Mouse (Mus musculus): ENCODE measurements around the gene Dhdh.
"Not testable (repeated sequence)": the region's sequence is repeated elsewhere in the genome, so short reads cannot be mapped to it uniquely, and the experiment has no call there.

The Dhdh gene

DNA sequence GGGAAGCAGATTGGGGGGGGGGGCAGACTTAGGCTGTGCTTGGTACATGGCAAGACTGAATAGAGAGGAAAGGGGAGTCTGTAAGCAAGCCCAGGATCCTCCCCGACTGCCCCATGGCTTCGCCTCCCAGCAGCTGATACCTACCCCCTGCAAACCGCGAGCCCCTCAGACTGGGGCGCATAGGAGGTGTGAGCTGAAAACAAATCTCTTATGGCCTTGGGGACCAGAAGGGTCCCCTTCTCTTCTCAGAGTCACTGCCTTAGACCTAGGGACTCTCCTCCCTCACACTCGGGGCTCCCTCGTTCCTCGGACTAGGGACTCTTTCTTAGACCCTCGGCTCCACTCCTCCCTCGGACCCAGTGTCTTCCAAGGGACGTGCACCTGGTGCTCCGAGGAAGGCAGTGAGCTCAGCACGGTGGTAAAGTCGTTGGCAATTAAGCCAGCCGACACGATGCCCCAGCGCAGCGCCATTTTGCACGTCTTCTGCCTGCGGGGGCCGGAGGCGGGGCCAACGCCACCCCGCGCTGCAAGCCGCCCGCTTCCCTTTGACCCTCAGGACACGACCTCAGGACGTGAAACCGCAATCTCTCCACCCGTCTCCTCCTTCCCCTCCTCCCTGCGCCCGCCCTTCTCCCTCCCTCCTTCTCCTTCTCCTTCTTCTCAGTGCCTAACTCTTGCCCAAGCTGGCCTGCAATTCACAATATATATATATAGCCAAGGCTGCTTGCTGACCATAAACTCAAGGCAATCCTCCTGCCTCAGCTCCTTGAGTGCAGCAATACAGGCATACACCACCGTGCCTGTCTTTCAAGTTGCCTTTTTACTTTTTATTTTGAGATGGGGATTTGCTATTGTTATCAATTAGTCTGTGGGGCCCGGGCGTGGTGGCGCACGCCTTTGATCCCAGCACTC, at the start of gene Dhdh:
Gene Dhdh, minus strand, starts transcription at position 513 of the 912 bp plus-strand sequence.
- peak; percentile 64 for DNase-seq (ENCODE audit: low read depth, low spot score)

DNA sequence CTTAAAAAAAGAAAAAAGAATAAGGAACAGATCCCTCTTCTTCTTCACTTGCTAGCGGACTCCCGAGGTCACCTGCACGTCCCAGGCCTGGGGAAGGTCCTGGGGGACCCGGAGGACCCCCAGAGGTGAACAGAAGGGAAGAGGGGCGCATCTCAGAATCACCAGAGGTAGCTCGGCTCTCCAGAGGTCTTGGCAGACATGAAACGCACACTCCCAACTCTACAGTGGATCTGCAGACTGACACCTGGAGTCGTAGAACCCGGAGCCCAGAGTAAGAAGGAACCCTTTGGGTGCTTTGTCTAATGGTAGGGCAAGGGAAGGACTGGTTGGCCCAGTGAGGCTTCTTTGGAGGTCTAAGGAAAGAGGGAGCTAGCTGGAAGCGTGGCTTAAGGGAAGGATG, 49.0 kb upstream of the Dhdh start:
- no peak for DNase-seq (ENCODE audit: low read depth, low spot score)

DNA sequence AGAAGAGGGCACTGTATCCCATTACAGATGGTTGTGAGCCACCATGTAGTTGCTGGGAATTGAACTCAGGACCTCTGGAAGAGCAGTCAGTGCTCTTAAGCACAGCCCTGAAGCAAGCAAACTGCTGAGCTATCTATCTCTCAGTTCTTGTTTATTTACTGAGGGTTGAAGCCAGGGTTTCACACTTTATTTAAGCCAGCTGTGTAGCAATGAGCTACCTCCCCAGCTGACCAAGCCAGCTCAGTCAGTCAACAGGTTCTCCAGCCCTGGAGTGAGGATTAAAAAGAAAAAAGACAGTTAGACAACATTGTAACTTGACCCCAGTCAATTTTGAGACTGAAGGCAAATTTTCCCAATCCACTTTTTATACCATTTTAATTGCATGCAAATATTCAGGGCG, 47.1 kb upstream of the Dhdh start:
- no peak for DNase-seq (ENCODE audit: low read depth, low spot score)

DNA sequence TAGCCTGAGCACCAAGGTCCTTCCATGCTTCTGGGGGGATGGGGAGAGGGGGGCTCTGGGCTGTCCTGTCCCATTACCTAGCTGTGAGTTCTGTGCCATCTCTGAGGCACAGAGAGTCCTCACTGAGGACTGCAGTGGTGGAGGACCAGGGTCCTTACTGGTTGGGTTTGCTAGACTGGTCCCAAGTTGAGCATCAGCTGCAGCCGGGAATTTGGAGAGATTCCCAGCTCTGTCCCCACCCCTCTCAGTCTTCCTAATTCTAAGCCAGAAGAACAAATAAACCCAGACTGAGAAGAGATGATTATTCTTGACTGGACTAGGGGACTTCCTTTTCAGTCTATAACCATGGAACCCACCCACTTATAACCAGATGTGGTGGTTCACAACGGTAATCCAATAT, 42.0 kb upstream of the Dhdh start:
- DNase-seq (ENCODE audit: low read depth, low spot score): no peak

DNA sequence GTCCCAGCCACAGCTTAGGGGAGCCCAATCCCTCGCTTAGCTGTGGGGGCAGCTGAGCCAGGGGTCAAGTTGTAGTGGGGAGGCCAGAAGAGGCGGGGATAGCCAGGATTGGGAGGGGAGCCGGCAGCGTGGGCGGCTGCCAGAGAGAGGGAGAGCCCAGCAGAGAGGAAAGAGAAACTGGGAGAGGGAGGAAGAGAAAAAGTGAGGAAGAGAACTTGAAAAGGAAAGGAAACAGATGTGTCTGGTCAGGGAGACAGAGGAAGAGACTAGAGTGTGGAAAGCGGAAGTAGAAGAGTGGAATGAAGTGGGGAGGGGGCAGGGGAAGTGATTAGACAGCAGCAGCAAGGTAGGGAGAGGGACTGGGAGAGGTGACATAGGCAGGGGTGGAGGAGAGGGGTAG, 40.9 kb upstream of the Dhdh start:
- no peak for DNase-seq (ENCODE audit: low read depth, low spot score)

DNA sequence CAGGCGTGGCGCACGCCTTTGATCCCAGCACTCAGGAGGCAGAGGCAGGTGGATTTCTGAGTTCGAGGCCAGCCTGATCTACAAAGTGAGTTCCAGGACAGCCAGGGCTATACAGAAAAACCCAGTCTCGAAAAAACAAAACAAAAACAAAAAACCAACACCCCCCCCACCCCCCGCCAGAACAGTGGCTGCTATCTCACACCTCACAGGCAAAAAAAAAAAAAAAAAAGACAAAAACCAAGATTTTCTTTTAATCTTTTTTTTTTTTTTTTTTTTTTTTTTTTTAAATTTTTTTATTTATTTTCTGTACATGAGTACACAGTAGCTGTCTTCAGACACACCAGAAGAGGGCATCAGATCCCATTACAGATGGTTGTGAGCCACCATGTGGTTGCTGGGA, 38.6 kb upstream of the Dhdh start:
- not testable (repeated sequence) for DNase-seq (ENCODE audit: low read depth, low spot score)

DNA sequence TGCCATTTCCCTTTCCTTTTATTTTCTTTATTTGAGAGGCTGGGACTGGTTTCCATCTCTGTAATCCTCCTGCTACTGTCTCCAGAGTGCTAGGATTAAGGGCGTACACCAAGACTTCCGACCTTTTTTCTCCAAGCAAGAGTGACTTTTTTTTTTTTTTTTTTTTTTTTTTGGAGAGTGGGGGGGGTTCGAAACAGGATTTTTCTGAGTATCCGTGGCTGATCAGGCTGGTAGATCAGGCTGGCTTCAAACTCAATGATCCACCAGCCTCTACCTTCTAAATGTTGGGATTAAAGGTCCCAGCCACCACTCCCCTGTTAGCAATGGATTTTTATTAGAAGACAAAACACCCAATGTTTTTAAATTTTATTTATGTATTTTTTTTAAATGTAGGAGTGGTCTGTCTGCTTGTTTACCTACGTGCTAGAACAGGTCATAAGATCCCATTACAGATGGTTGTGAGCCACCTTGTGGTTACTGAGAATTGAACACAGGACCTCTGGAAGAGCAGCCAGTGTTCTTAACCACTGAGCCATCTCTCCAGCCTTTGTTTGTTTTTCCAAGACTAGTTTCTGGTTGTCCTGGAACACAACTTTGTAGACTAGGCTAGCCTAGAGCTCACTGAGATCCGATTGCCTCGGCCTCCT, 38.0 kb upstream of the Dhdh start:
- DNase-seq (ENCODE audit: low read depth, low spot score): peak; percentile 80

DNA sequence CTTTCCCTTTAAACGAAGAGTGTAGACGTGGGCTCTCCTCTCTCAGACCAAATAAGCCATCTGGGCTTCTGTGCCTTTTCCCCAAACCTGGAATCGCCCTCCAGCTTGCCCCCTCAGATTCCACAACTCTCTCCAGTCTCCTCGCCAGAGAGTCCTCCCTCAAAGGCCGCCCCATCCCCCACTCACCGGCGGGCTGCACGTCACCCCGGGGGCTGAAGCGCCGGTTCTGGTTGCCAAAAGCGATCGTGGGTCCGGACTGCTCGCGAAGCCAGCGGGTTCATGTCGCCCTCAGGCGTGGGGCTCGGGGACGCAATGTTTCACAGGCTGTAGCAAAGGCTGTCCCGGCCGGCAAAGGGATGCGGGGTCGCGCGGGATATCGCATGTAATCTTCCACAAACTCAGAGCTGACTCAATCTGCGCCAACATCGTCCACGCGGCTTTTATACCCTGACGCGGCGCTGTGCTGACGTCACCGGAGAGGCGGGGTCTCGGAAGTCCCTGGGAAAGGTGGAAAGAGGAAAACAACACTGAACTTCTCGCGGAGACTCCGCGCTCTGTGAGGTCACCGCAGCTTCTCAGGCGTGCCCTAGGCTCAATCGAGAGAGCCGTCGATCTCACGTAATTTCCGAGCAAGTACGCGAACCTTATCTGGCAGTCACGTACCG, 37.3 kb upstream of the Dhdh start, which contains the start of the genes Ppp1r15a and Plekha4:
Gene Ppp1r15a, minus strand, starts transcription at position 460 of the 665 bp plus-strand sequence.
Gene Plekha4, plus strand, starts transcription at position 522 of the 665 bp plus-strand sequence.
- DNase-seq (ENCODE audit: low read depth, low spot score): peak; percentile 99

DNA sequence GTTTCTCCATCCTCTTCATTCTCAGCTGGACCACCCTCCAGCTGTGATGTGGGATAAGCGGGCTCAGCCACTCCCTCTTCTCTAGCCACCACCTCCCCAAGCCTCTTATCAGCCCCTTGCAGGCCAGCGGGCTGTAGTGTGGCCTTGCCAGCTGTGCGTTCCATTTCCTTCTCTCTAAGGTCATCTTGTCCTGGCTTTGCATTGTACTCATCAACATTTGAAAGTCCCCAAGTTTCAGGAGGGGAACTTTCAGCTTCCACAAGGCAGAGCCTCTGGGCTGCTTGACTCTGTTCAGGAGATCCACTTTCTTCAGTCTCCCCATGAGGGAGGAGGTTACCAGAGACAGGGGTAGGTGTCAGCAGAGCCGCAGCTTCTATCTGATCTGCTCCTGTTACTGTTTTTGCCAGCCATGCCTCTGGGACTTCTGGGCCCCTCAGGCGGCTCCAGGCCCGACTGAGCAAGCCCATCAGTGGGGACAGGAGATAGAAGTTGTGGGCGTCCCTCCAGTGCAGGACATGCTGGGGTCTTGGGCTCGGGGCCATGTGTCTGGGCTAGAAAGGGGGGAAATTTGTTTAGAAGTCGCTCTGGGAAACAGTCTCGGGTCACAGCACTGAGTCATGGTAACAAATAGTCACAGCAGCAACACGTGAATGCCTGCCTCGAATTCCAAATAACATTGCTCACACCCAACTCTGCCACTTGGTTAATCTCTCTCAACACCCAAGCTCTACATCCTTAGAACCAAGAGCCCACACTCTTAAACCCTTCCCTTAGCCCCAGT, 36.4 kb upstream of the Dhdh start:
- DNase-seq (ENCODE audit: low read depth, low spot score): no peak

DNA sequence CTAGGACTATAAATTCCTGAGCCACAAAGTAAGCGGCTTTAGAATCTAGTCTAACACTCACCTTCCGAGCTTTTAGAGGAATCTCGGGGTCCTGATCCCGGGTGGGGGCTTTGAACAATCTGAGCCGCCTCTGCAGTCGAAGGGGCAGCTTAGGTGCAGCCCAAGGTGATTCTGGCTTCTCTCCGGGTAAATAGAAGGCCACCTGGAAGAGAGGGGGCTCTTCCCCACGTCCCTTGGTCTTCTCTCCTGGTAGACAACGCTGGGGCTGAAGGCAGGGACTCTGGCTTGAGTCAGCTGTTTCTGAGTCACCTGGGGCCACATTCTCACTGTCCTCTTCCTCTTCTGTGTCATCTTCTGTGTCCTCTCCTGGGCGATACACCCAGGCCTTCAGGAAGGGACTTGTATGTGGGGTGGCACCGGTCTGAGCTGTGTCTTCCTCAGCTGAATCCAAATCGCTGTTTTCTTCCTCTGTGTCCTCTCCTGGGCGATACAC, 35.1 kb upstream of the Dhdh start:
- DNase-seq (ENCODE audit: low read depth, low spot score): no peak

DNA sequence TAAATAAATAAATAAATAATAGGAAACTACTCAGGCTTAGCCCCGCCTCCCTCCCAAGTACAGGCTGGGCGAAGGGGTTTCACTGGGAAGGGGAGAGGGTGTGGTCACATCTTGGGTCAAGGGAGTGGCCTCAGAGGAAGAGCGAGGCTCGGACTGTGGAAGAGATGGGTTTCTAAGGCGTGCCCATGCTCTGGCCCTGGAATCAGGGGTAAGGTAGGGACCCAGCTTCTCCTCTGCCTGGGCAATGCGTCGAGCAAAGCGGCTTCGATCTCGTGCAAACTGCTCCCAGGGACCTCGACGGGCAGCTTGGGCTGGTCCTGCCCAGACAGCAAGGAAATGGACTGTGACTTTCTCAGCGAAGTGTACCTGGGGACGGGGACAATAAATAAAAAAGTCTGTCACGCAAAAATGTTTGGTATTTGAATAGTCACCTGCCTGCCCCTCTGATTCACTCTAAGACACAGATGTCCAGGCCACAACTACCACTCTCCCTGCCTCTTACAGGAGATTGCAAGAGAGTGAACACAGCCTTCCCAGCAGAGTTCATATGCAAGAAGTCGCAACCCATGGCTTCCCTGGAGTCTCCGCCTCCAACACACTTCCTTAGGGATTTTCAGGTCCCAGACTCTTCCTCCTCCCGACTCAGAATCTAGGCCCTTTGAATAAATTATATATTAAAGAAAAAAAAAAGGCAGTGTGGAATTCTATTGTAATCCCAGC, 34.5 kb upstream of the Dhdh start:
- peak; percentile 82 for DNase-seq (ENCODE audit: low read depth, low spot score)

DNA sequence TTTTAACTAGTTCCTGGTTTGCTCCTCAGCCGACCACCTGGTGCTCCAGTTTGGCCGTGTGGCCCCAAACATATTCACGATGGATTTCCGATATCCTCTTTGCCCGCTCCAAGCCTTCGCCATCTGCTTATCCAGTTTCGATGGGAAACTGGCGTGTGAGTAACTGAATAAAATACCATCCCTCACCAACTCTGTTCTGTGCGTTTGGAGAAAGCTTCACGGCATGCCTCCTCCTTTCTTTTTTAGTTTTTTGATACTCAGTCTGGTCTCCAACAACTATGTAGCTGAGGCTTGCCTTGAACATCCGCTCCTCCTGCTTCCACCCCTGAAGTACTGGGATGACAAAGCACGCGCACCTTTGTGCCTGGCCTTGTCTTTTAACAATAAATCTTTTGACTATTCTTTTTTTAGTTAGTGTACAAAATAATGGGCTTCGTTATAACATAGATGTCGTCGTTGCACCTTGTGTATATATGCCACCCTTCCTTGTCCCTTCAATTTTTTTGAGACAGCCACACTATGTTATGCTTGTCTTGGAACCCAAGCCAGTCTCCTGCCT, 33.7 kb upstream of the Dhdh start:
- no peak for DNase-seq (ENCODE audit: low read depth, low spot score)

DNA sequence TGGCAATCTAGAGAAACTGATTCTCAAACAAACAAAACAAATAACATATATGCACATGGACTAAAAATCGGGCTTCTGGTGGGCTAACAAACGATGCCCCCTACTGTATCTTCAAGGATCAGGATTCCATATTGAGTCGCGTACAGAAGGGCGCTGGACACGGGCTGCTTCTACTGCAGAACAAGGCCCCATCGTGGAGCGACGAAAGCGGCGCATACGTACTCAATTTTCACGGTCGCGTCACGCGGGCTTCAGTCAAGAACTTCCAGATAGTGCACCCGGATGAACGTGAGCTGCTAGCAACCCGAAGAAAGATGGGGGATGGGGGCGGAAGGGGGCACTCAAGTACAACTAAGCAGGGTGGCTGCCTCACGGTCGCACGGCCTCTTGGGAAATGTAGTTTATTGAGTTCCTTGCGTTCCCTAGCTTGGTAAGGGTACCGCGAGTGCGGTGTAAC, 33.2 kb upstream of the Dhdh start:
- DNase-seq (ENCODE audit: low read depth, low spot score): peak; percentile 94

DNA sequence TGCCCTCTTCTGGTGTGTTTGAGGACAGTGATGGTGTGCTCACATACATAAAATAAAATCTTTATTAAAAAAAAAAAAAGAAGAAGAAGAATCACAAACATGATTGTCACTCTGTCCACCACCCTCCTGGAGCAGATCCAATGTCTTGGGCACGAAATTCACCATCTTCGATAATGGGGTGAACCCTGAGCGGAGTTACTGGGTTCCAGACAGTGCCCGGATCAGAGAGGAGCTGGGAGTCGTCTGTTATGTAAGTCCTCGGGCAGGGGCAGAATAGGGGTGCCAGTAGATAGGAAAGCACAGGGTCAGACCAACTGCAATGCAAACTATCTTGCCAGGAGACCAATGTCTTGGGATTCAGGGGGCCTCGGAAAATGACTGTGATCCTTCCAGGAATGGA, 32.0 kb upstream of the Dhdh start:
- DNase-seq (ENCODE audit: low read depth, low spot score): no peak

DNA sequence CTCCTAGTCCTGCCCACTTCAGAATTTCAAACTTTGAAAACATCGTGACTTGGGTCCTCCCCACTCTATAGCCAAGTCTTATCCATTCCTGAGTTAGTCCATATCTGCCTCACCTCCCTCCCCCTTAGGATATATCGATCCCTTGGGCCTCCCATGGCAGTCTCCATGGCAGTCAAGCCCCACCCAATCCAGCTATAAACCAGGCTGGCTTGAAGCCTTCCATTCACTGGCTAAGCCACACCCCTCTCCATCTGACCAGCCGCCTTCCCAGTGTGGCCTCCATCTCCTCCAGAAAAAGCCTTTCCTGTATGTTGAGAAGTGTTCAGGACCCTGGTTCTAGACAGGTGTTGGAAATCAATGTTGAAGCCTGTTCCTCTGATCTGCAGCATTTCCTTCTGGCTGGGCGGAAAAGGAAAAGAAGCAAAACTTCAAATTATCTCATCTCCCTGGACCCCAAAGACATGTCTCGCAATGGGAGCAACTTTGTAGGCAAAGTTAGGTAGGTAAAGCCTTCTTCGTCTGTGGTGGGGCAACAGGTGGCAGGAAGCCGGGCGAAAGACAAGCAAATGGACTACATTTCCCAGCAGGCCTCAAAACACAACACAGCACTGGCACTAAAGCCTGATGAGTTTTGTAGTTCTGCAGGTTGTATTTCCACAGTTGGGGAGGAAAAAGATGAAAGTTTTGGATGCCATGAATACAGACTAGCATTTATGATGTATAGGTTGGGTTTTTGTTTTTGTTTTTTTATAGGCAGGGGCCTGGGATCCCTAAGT, 30.9 kb upstream of the Dhdh start:
- peak; percentile 58 for DNase-seq (ENCODE audit: low read depth, low spot score)

DNA sequence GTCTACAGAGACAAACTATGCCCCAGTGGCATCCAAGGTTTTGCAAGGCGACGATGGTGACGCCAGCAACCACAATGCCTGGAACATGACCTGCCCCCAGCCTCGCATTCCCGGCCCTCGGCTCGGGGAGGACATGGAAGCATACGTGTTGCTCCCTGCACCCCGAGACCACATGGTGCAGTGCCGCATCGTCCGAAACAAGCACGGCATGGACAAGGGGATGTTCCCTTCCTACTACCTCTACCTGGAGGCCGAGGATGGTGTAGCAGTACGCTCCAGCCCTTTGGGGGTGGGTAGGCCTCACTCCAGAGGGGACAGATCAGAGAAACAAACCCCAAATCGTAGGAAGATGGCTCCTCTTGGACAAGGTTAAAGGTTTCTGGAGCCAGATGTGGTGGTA, 30.0 kb upstream of the Dhdh start:
- no peak for DNase-seq (ENCODE audit: low read depth, low spot score)

DNA sequence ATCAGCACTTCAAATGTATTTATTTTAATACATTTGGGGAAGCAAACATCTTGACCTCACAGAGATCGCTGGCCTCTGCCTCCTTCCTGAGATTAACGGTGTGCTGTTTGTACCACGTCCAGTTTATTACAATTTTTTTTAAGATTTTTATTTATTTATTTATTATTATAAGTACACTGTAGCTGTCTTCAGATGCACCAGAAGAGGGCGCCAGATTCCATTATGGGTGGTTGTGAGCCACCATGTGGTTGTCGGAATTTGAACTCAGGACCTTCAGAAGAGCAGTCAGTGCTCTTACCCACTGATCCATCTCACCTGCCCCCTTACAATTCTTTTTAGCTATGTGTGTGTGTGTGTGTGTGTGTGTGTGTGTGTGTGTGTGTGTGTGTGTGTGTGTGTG, 28.2 kb upstream of the Dhdh start:
- not testable (repeated sequence) for DNase-seq (ENCODE audit: low read depth, low spot score)

DNA sequence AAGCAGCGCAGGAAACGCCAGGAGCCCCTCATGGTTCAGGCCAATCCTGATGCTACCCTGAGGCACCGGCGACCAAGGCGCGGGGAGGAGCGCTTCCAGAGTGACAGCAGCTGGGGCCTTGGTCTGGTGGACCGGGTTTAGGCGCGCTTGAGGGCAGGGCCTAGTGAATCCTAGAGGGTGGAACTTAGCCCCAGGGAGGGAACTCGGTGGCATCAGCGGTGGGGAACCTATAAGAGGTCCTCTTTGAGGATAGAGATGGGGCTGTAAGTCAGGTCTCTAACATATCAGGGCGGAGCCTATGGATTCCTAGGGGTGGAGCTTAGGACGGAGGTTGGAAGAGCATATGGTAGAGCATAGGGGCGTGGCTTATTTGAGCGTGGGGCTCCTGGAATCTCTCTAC, 26.8 kb upstream of the Dhdh start:
- DNase-seq (ENCODE audit: low read depth, low spot score): peak; percentile 95

DNA sequence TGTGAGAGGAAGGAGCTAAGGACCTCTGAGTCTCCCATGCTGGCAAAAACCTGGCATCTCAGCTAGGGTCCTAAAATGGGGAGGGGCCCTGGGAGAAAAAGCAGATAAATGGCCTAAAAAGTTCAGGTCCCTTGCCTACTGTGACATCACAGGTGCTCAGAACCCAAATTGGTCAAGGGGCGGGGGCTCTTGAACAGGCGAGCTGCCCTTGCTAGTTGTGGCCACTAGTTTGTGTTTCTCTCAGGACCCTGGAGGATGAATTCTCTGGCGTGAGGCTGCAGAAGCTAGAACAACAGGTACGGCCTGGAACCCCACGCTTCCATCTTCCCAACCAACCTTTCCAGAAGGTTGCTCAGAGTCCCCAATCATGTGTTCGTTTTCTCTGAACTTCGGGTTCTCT, 25.8 kb upstream of the Dhdh start:
- DNase-seq (ENCODE audit: low read depth, low spot score): peak; percentile 59

All from ES-CJ7 (cell line).